10 mouse cellular contexts compared by ENCODE assay signal in the genomic region with DNA sequence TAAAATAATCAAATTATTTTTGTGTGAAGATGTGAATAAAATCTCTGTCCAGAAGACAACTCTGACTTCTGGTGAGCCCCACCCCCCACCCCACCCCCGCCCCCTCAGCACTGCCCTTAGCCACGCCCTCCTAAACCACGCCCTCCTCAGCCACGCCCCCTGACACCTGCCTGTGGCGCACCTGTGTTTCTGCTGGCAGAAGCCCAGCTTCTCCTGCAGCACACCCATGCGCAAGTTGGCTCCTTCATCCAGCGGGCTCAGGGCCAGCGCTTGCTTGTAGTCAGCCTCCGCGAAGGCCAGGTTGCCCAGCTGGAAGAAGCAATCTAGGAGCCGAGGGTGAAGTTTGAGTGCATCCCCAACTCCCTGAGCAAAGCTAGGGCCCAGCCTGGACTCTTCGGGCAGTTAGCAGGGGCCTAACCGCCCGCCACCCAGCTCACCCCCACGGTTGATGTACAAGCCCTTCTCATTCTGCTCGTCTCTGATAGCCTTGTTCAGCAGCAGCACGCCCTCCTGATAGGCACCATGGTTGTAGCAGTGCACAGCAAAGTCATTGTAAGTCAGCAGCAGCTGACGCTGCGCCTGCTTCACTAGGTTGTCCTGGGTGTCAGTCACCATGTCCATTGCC. TPM values are rescaled to one million over a fixed set of nuclear protein-coding genes. Genes with fewer than 3 reads are reported as not detected.
DNase-seq lines count a peak whose midpoint lies in the region; ATAC-seq and TF ChIP-seq lines count a peak whose summit lies in the region.
"Had no signal": no experiment of that assay in that cellular context is flagged by ENCODE, and none has a peak within 500 bp of the region (broad histone marks: within the 10 kb centered on the region; RNA-seq: fewer than 3 reads in every experiment).

No protein-coding gene starts in this region.

- no peak for TF ChIP-seq CTCF in lung, adult 2 months (IDR thresholded peaks at IDR 0.05; ENCODE audit: insufficient read depth, low read length)

- peak; percentile 64 for DNase-seq in kidney, adult 11 months
- peak; percentile 46 for DNase-seq in ES-CJ7 (ENCODE audit: low read depth, low spot score)
- DNase-seq in lung, adult 2 months: peak; percentile 65
- no peak for DNase-seq in retina, postnatal 1 day
- DNase-seq in adrenal gland, postnatal 14 days: no peak

- H3K9me3 ChIP-seq in kidney, embryonic 15.5 days (replicated peaks): no peaks in the 10 kb centered on the region
- H3K9me3 ChIP-seq in intestine, embryonic 16.5 days (ENCODE audit: control insufficient read depth, low read length): no peaks in the 10 kb centered on the region
- no peaks in the 10 kb centered on the region for H3K9me3 ChIP-seq in forebrain, embryonic 16.5 days (ENCODE audit: control insufficient read depth, low read length)
- H3K9me3 ChIP-seq: forebrain, embryonic 12.5 days had no signal

- no peak overlapping the region for H3K27ac ChIP-seq in kidney, embryonic 15.5 days
- H3K27ac ChIP-seq in intestine, embryonic 16.5 days (ENCODE audit: low read length): no peak overlapping the region
- H3K27ac ChIP-seq in forebrain, embryonic 16.5 days (ENCODE audit: low read length): no peak overlapping the region
- H3K27ac ChIP-seq: forebrain, embryonic 12.5 days had no signal

- H3K36me3 ChIP-seq in kidney, embryonic 15.5 days: no peaks in the 10 kb centered on the region
- no peaks in the 10 kb centered on the region for H3K36me3 ChIP-seq in intestine, embryonic 16.5 days (ENCODE audit: control insufficient read depth, insufficient read depth, low read length)
- no peaks in the 10 kb centered on the region for H3K36me3 ChIP-seq in forebrain, embryonic 16.5 days (ENCODE audit: control insufficient read depth, insufficient read depth)
- H3K36me3 ChIP-seq: forebrain, embryonic 12.5 days had no signal

- peaks cover 12% of the 10 kb centered on the region; the same call in 1 of the 2 replicates for H3K4me1 ChIP-seq in kidney, embryonic 15.5 days
- peaks cover 6% of the 10 kb centered on the region for H3K4me1 ChIP-seq in intestine, embryonic 16.5 days (ENCODE audit: control insufficient read depth, insufficient read depth, low read length)
- 0 out of 2 replicates have a peak, but pooled peaks cover 3% of the 10 kb centered on the region for H3K4me1 ChIP-seq in lung, adult 2 months (ENCODE audit: control insufficient read depth, insufficient read depth, low read length)
- no peaks in the 10 kb centered on the region for H3K4me1 ChIP-seq in forebrain, embryonic 16.5 days (replicated peaks; ENCODE audit: control insufficient read depth, insufficient read depth, low read length)

- H3K4me3 ChIP-seq in kidney, embryonic 15.5 days (replicated peaks): no peak overlapping the region
- H3K4me3 ChIP-seq in intestine, embryonic 16.5 days (ENCODE audit: low read length): no peak overlapping the region
- no peak overlapping the region for H3K4me3 ChIP-seq in lung, adult 2 months (replicated peaks; ENCODE audit: extremely low read depth, low read depth, low read length)
- H3K4me3 ChIP-seq in forebrain, embryonic 16.5 days (replicated peaks; ENCODE audit: low read length): no peak overlapping the region
- H3K4me3 ChIP-seq: forebrain, embryonic 12.5 days had no signal

- no peak overlapping the region for H3K4me2 ChIP-seq in kidney, embryonic 15.5 days
- H3K4me2 ChIP-seq in intestine, embryonic 16.5 days (ENCODE audit: low read depth, low read length): no peak overlapping the region
- H3K4me2 ChIP-seq in forebrain, embryonic 16.5 days (ENCODE audit: low read length): no peak overlapping the region
- H3K4me2 ChIP-seq: forebrain, embryonic 12.5 days had no signal

- H3K27me3 ChIP-seq in kidney, embryonic 15.5 days: no peaks in the 10 kb centered on the region
- no peaks in the 10 kb centered on the region for H3K27me3 ChIP-seq in intestine, embryonic 16.5 days (replicated peaks; ENCODE audit: control insufficient read depth, insufficient read depth, low read length)
- no peaks in the 10 kb centered on the region for H3K27me3 ChIP-seq in forebrain, embryonic 16.5 days (replicated peaks; ENCODE audit: control insufficient read depth, insufficient read depth, low read length)
- H3K27me3 ChIP-seq: forebrain, embryonic 12.5 days had no signal

- TF ChIP-seq POLR2A in lung, adult 2 months (IDR thresholded peaks at IDR 0.05; ENCODE audit: borderline replicate concordance, extremely low read depth, low read depth, low read length): no peak

- no peak for ATAC-seq in kidney, embryonic 15.5 days (replicated peaks; ENCODE audit: low FRiP score)
- peak; percentile 32; the same call in 1 of the 2 replicates for ATAC-seq in intestine, embryonic 16.5 days
- no peak for ATAC-seq in forebrain, embryonic 16.5 days

- 57% methylated on average over 19 of the region's 19 CpGs for WGBS in kidney, embryonic 15.5 days
- 53% methylated on average over 19 of the region's 19 CpGs for WGBS in intestine, embryonic 16.5 days
- 57% methylated on average over 19 of the region's 19 CpGs for WGBS in lung, adult 2 months
- 54% methylated on average over 19 of the region's 19 CpGs for WGBS in forebrain, embryonic 16.5 days

- no peak overlapping the region for H3K9ac ChIP-seq in kidney, embryonic 15.5 days
- peak overlapping the region; percentile 34; the same call in 1 of the 2 replicates for H3K9ac ChIP-seq in intestine, embryonic 16.5 days (ENCODE audit: low read depth, low read length)
- H3K9ac ChIP-seq in forebrain, embryonic 16.5 days (replicated peaks; ENCODE audit: low read depth, low read length): no peak overlapping the region
- H3K9ac ChIP-seq: forebrain, embryonic 12.5 days had no signal

RNA-seq across cellular contexts. Expression of a gene that starts 6.7 kb away (rescaled TPM):
- polyA plus RNA-seq in kidney, embryonic 15.5 days (2015; fragmentation: Nextera tagmentation; extraction: Ambion mirVana): 0.15 and 0.25 TPM in 2 replicates
- polyA plus RNA-seq in intestine, embryonic 16.5 days (2015; fragmentation: Nextera tagmentation; extraction: Ambion mirVana): 0.32 and 0.34 TPM in 2 replicates
- polyA plus RNA-seq in lung, adult 2 months (2012; rRNA removed): 9.7 and 12.0 TPM in 2 replicates
- 0.41 and 0.62 TPM in 2 replicates for polyA plus RNA-seq in forebrain, embryonic 16.5 days (2015; fragmentation: Nextera tagmentation; extraction: Ambion mirVana)
- total RNA-seq in adrenal gland, postnatal 14 days (2021): 0.26 TPM in 1 of 2 replicates, not detected in the other

RNA-seq across cellular contexts. Expression of a gene that starts 6.8 kb away (rescaled TPM):
- polyA plus RNA-seq in kidney, embryonic 15.5 days (2015; fragmentation: Nextera tagmentation; extraction: Ambion mirVana): 5.1 and 5.5 TPM in 2 replicates
- 5.4 and 6.3 TPM in 2 replicates for polyA plus RNA-seq in intestine, embryonic 16.5 days (2015; fragmentation: Nextera tagmentation; extraction: Ambion mirVana)
- polyA plus RNA-seq in lung, adult 2 months (2012; rRNA removed): 5.6 and 10.7 TPM in 2 replicates
- polyA plus RNA-seq in forebrain, embryonic 16.5 days (2015; fragmentation: Nextera tagmentation; extraction: Ambion mirVana): 5.4 and 6.9 TPM in 2 replicates
- total RNA-seq in adrenal gland, postnatal 14 days (2021): 5.1 and 5.9 TPM in 2 replicates

RNA-seq across cellular contexts. Expression of a gene that starts 11.7 kb away (rescaled TPM):
- 64.8 and 70.5 TPM in 2 replicates for polyA plus RNA-seq in kidney, embryonic 15.5 days (2015; fragmentation: Nextera tagmentation; extraction: Ambion mirVana)
- polyA plus RNA-seq in intestine, embryonic 16.5 days (2015; fragmentation: Nextera tagmentation; extraction: Ambion mirVana): 73.1 and 74.0 TPM in 2 replicates
- 65.3 and 67.8 TPM in 2 replicates for polyA plus RNA-seq in lung, adult 2 months (2012; rRNA removed)
- 62.1 and 65.4 TPM in 2 replicates for polyA plus RNA-seq in forebrain, embryonic 16.5 days (2015; fragmentation: Nextera tagmentation; extraction: Ambion mirVana)
- total RNA-seq in adrenal gland, postnatal 14 days (2021): 25.3 and 26.8 TPM in 2 replicates

RNA-seq across cellular contexts. Expression of a gene that starts 15.5 kb away (rescaled TPM):
- polyA plus RNA-seq in kidney, embryonic 15.5 days (2015; fragmentation: Nextera tagmentation; extraction: Ambion mirVana): 0.45 and 0.64 TPM in 2 replicates
- 0.58 and 1.2 TPM in 2 replicates for polyA plus RNA-seq in intestine, embryonic 16.5 days (2015; fragmentation: Nextera tagmentation; extraction: Ambion mirVana)
- 2.1 and 2.4 TPM in 2 replicates for polyA plus RNA-seq in lung, adult 2 months (2012; rRNA removed)
- polyA plus RNA-seq in forebrain, embryonic 16.5 days (2015; fragmentation: Nextera tagmentation; extraction: Ambion mirVana): 0.58 and 0.66 TPM in 2 replicates
- not detected in 2 replicates for total RNA-seq in adrenal gland, postnatal 14 days (2021)

RNA-seq across cellular contexts. Expression of a gene that starts 28.0 kb away (rescaled TPM):
- 0.18 TPM in 1 of 2 replicates, not detected in the other for polyA plus RNA-seq in kidney, embryonic 15.5 days (2015; fragmentation: Nextera tagmentation; extraction: Ambion mirVana)
- 0.26 TPM in 1 of 2 replicates, not detected in the other for polyA plus RNA-seq in intestine, embryonic 16.5 days (2015; fragmentation: Nextera tagmentation; extraction: Ambion mirVana)
- polyA plus RNA-seq in lung, adult 2 months (2012; rRNA removed): 0.18 and 0.41 TPM in 2 replicates
- 2.8 and 3.5 TPM in 2 replicates for polyA plus RNA-seq in forebrain, embryonic 16.5 days (2015; fragmentation: Nextera tagmentation; extraction: Ambion mirVana)
- total RNA-seq in adrenal gland, postnatal 14 days (2021): not detected in 2 replicates
- polyA plus RNA-seq: small intestine, adult 2 months had no signal

Comparison
In these comparisons a context has a peak if more than half of its experiments do, and no peak if none do; other contexts are left out.
1. DNase-seq: peak in kidney, adult 11 months (single experiment), ES-CJ7 (single experiment) and lung, adult 2 months (single experiment); none in retina, postnatal 1 day (single experiment) and adrenal gland, postnatal 14 days (single experiment).